Mouse (Mus musculus) liver, postnatal 0 days (tissue): ENCODE results near the gene Cdk19.

Experiments used
- CTCF ChIP-seq: sonication (generic); IDR thresholded peaks from 2 replicates; pipeline ENCODE4 v1.5.1; 2016; ENCODE audit warnings: antibody characterized with exemption, low read depth
- EP300 ChIP-seq: IDR thresholded peaks from 2 replicates; pipeline ENCODE4 v1.6.1; 2016; ENCODE audit warnings: antibody characterized with exemption, low read depth, mild to moderate bottlenecking

- TF ChIP-seq EP300 (no peak), CTCF (no peak)
Observed at GRCm38 (mm10) chr10:40446630-40447029, 107.3 kb downstream of the Cdk19 start.
